Comparison of ENCODE assay signal across 10 mouse cellular contexts in genomic region chr17:29548994-29549393, GRCm38 (mm10). TPM values are rescaled to one million over a fixed set of nuclear protein-coding genes. Genes with fewer than 3 reads are reported as not detected.
A peak's percentile ranks its signal among the peaks of the same experiment; 100 is the strongest.
DNase-seq lines count a peak whose midpoint lies in the region; ATAC-seq lines count a peak whose summit lies in the region.
"Had no signal": no experiment of that assay in that cellular context is flagged by ENCODE, and none has a peak within 500 bp of the region (broad histone marks: within the 10 kb centered on the region; RNA-seq: fewer than 3 reads in every experiment).

No protein-coding gene starts in this region.

- H3K36me3 ChIP-seq in heart, embryonic 10.5 days, result no peaks in the 10 kb centered on the region
- no peaks in the 10 kb centered on the region for H3K36me3 ChIP-seq in hindbrain, embryonic 14.5 days (replicated peaks; ENCODE audit: control insufficient read depth, insufficient read depth)
- H3K36me3 ChIP-seq in midbrain, embryonic 10.5 days, result no peaks in the 10 kb centered on the region

- H3K4me2 ChIP-seq in hindbrain, embryonic 14.5 days (replicated peaks), result peak overlapping the region; percentile 98

- WGBS in heart, embryonic 10.5 days, result 53% methylated on average over 8 of the region's 8 CpGs
- WGBS in hindbrain, embryonic 14.5 days, result 49% methylated on average over 8 of the region's 8 CpGs
- WGBS in midbrain, embryonic 10.5 days, result 58% methylated on average over 8 of the region's 8 CpGs

- DNase-seq in heart, embryonic 10.5 days (ENCODE audit: low spot score), result no peak
- DNase-seq in heart, adult 8-10 months (ENCODE audit: low spot score), result no peak
- DNase-seq in MEL-GATA-1-ER (ENCODE audit: extremely low read depth, low read depth), result peak; percentile 75
- no peak for DNase-seq in hindbrain, embryonic 14.5 days (ENCODE audit: low spot score)
- no peak for DNase-seq in midbrain, embryonic 10.5 days (ENCODE audit: low spot score)
- DNase-seq in ovary, postnatal 14 days (ENCODE audit: low spot score), result no peak
- no peak for DNase-seq in left cerebral cortex, adult 9 months (ENCODE audit: low spot score in 2 of 2)
- no peak for DNase-seq in adrenal gland, postnatal 25 days

- H3K9ac ChIP-seq in hindbrain, embryonic 14.5 days, result no peak overlapping the region

- peak overlapping the region; percentile 99 for H3K4me3 ChIP-seq in heart, embryonic 10.5 days
- H3K4me3 ChIP-seq in hindbrain, embryonic 14.5 days (replicated peaks; ENCODE audit: low read length), result no peak overlapping the region
- H3K4me3 ChIP-seq in midbrain, embryonic 10.5 days, result peak overlapping the region; percentile 97

- no peaks in the 10 kb centered on the region for H3K27me3 ChIP-seq in heart, embryonic 10.5 days (ENCODE audit: insufficient read depth, poor library complexity, severe bottlenecking)
- H3K27me3 ChIP-seq in hindbrain, embryonic 14.5 days (ENCODE audit: control insufficient read depth, insufficient read depth, low read length), result no peaks in the 10 kb centered on the region
- H3K27me3 ChIP-seq in midbrain, embryonic 10.5 days (ENCODE audit: low read depth, poor library complexity, severe bottlenecking), result no peaks in the 10 kb centered on the region

- no peak overlapping the region for H3K27ac ChIP-seq in heart, embryonic 10.5 days
- no peak overlapping the region for H3K27ac ChIP-seq in hindbrain, embryonic 14.5 days
- H3K27ac ChIP-seq in midbrain, embryonic 10.5 days (replicated peaks), result no peak overlapping the region

- peak; percentile 24; the same call in 1 of the 2 replicates for ATAC-seq in hindbrain, embryonic 14.5 days (ENCODE audit: low FRiP score)

- peaks cover 20% of the 10 kb centered on the region for H3K4me1 ChIP-seq in heart, embryonic 10.5 days
- peaks cover 13% of the 10 kb centered on the region for H3K4me1 ChIP-seq in hindbrain, embryonic 14.5 days (replicated peaks; ENCODE audit: control insufficient read depth, insufficient read depth, low read length)
- H3K4me1 ChIP-seq in midbrain, embryonic 10.5 days, result peaks cover 26% of the 10 kb centered on the region

- H3K9me3 ChIP-seq in heart, embryonic 10.5 days, result no peaks in the 10 kb centered on the region
- no peaks in the 10 kb centered on the region for H3K9me3 ChIP-seq in hindbrain, embryonic 14.5 days (ENCODE audit: control insufficient read depth, low read length)
- H3K9me3 ChIP-seq in midbrain, embryonic 10.5 days (replicated peaks), result no peaks in the 10 kb centered on the region

RNA-seq across cellular contexts. Expression of gene Gm17657, which starts 0.4 kb away (rescaled TPM):
- polyA plus RNA-seq in heart, embryonic 10.5 days (2016; fragmentation: Nextera tagmentation; extraction: Ambion mirVana), result not detected in 2 replicates
- not detected for total RNA-seq in heart, adult 8-10 months (2022)
- not detected in 2 replicates for polyA plus RNA-seq in hindbrain, embryonic 14.5 days (2014; fragmentation: Nextera tagmentation; extraction: Ambion mirVana)
- polyA plus RNA-seq in midbrain, embryonic 10.5 days (2016; fragmentation: Nextera tagmentation; extraction: Ambion mirVana), result not detected in 2 replicates
- not detected in 2 replicates for total RNA-seq in adrenal gland, postnatal 25 days (2021)
- total RNA-seq: monocyte, adult 5-6 weeks had no signal
- polyA plus RNA-seq: gonadal fat pad, adult 2 months had no signal

RNA-seq across cellular contexts. Expression of gene Tbc1d22b, which starts 0.6 kb away (rescaled TPM):
- 13.6 and 14.4 TPM in 2 replicates for polyA plus RNA-seq in heart, embryonic 10.5 days (2016; fragmentation: Nextera tagmentation; extraction: Ambion mirVana)
- 10 to 100 TPM; 11.3 to 13.5 (median 11.9) TPM for total RNA-seq in heart, adult 8-10 months (2022)
- polyA plus RNA-seq in hindbrain, embryonic 14.5 days (2014; fragmentation: Nextera tagmentation; extraction: Ambion mirVana), result 27.8 and 30.5 TPM in 2 replicates
- polyA plus RNA-seq in midbrain, embryonic 10.5 days (2016; fragmentation: Nextera tagmentation; extraction: Ambion mirVana), result 18.8 and 19.9 TPM in 2 replicates
- total RNA-seq in adrenal gland, postnatal 25 days (2021), result 28.4 and 30.7 TPM in 2 replicates

RNA-seq across cellular contexts. Expression of gene Tmem217, which starts 3.2 kb away (rescaled TPM):
- polyA plus RNA-seq in heart, embryonic 10.5 days (2016; fragmentation: Nextera tagmentation; extraction: Ambion mirVana), result 1.3 and 1.5 TPM in 2 replicates
- not detected for total RNA-seq in heart, adult 8-10 months (2022)
- polyA plus RNA-seq in hindbrain, embryonic 14.5 days (2014; fragmentation: Nextera tagmentation; extraction: Ambion mirVana), result 0.50 and 0.53 TPM in 2 replicates
- polyA plus RNA-seq in midbrain, embryonic 10.5 days (2016; fragmentation: Nextera tagmentation; extraction: Ambion mirVana), result 1.1 and 1.3 TPM in 2 replicates
- total RNA-seq in adrenal gland, postnatal 25 days (2021), result 0.36 TPM in 1 of 2 replicates, not detected in the other
- total RNA-seq: monocyte, adult 5-6 weeks had no signal

RNA-seq across cellular contexts. Expression of gene Pim1, which starts 58.4 kb away (rescaled TPM):
- polyA plus RNA-seq in heart, embryonic 10.5 days (2016; fragmentation: Nextera tagmentation; extraction: Ambion mirVana), result 28.7 and 31.4 TPM in 2 replicates
- total RNA-seq in heart, adult 8-10 months (2022), result 10 to 100 TPM; 16.0 to 22.3 (median 17.4) TPM
- 6.4 and 7.8 TPM in 2 replicates for polyA plus RNA-seq in hindbrain, embryonic 14.5 days (2014; fragmentation: Nextera tagmentation; extraction: Ambion mirVana)
- 27.2 and 33.8 TPM in 2 replicates for polyA plus RNA-seq in midbrain, embryonic 10.5 days (2016; fragmentation: Nextera tagmentation; extraction: Ambion mirVana)
- total RNA-seq in adrenal gland, postnatal 25 days (2021), result 88.8 and 160 TPM in 2 replicates
